Mouse (Mus musculus): ENCODE measurements around the gene Bfsp1. TPM values are rescaled to one million over a fixed set of nuclear protein-coding genes. Genes with fewer than 3 reads are reported as not detected.

The Bfsp1 gene
- polyA plus RNA-seq (2012; ENCODE audit: insufficient read depth, insufficient read length, missing spikeins): not detected in 2 replicates

GRCm38 (mm10) chr2:143862484-143863231, at the start of gene Bfsp1:
Gene Bfsp1 (minus strand): TSS chr2:143863173.
- Histone ChIP-seq H3K4me1 (ENCODE audit: control insufficient read depth, insufficient read depth, low read length) (no peaks in the 10 kb centered on the region), H3K4me3 (ENCODE audit: insufficient read depth, low read length) (peak within 1 kb of the TSS; percentile 20; the same call in 1 of the 2 replicates), H3K27ac (ENCODE audit: insufficient read depth, low read depth, low read length) (no peak within 1 kb of the TSS)
- TF ChIP-seq POLR2A (IDR thresholded peaks at IDR 0.05; ENCODE audit: borderline replicate concordance, low read depth, low read length) (no peak), CTCF (IDR thresholded peaks at IDR 0.05; ENCODE audit: low read depth, low read length) (no peak)

GRCm38 (mm10) chr2:143912199-143912598, 49.2 kb upstream of the Bfsp1 start:
- H3K27ac ChIP-seq (ENCODE audit: insufficient read depth, low read depth, low read length): no peak overlapping the region
- TF ChIP-seq POLR2A (IDR thresholded peaks at IDR 0.05; ENCODE audit: borderline replicate concordance, low read depth, low read length) (no peak), CTCF (IDR thresholded peaks at IDR 0.05; ENCODE audit: low read depth, low read length) (no peak)
- H3K4me1 ChIP-seq (ENCODE audit: control insufficient read depth, insufficient read depth, low read length): peaks cover 11% of the 10 kb centered on the region
- no peak overlapping the region for H3K4me3 ChIP-seq (ENCODE audit: insufficient read depth, low read length)

GRCm38 (mm10) chr2:143909230-143909629, 46.3 kb upstream of the Bfsp1 start:
- peaks cover 12% of the 10 kb centered on the region for H3K4me1 ChIP-seq (ENCODE audit: control insufficient read depth, insufficient read depth, low read length)
- H3K27ac ChIP-seq (ENCODE audit: insufficient read depth, low read depth, low read length): no peak overlapping the region
- H3K4me3 ChIP-seq (ENCODE audit: insufficient read depth, low read length): no peak overlapping the region
- TF ChIP-seq POLR2A (IDR thresholded peaks at IDR 0.05; ENCODE audit: borderline replicate concordance, low read depth, low read length) (no peak), CTCF (IDR thresholded peaks at IDR 0.05; ENCODE audit: low read depth, low read length) (no peak)

GRCm38 (mm10) chr2:143904896-143905295, 41.9 kb upstream of the Bfsp1 start:
- peaks cover 23% of the 10 kb centered on the region for H3K4me1 ChIP-seq (ENCODE audit: control insufficient read depth, insufficient read depth, low read length)
- TF ChIP-seq POLR2A (IDR thresholded peaks at IDR 0.05; ENCODE audit: borderline replicate concordance, low read depth, low read length) (no peak), CTCF (IDR thresholded peaks at IDR 0.05; ENCODE audit: low read depth, low read length) (no peak)
- no peak overlapping the region for H3K27ac ChIP-seq (ENCODE audit: insufficient read depth, low read depth, low read length)
- no peak overlapping the region for H3K4me3 ChIP-seq (ENCODE audit: insufficient read depth, low read length)

GRCm38 (mm10) chr2:143903376-143904045, 40.5 kb upstream of the Bfsp1 start:
- TF ChIP-seq CTCF (IDR thresholded peaks at IDR 0.05; ENCODE audit: low read depth, low read length) (no peak), POLR2A (IDR thresholded peaks at IDR 0.05; ENCODE audit: borderline replicate concordance, low read depth, low read length) (no peak)
- Histone ChIP-seq H3K27ac (ENCODE audit: insufficient read depth, low read depth, low read length) (peak overlapping the region; percentile 35), H3K4me3 (ENCODE audit: insufficient read depth, low read length) (no peak overlapping the region), H3K4me1 (ENCODE audit: control insufficient read depth, insufficient read depth, low read length) (peaks cover 16% of the 10 kb centered on the region)

GRCm38 (mm10) chr2:143900821-143901351, 37.9 kb upstream of the Bfsp1 start:
- Histone ChIP-seq H3K4me1 (ENCODE audit: control insufficient read depth, insufficient read depth, low read length) (peaks cover 16% of the 10 kb centered on the region), H3K27ac (ENCODE audit: insufficient read depth, low read depth, low read length) (no peak overlapping the region), H3K4me3 (ENCODE audit: insufficient read depth, low read length) (no peak overlapping the region)
- TF ChIP-seq POLR2A (IDR thresholded peaks at IDR 0.05; ENCODE audit: borderline replicate concordance, low read depth, low read length) (no peak), CTCF (IDR thresholded peaks at IDR 0.05; ENCODE audit: low read depth, low read length) (no peak)

- no peak for TF ChIP-seq CTCF (IDR thresholded peaks at IDR 0.05; ENCODE audit: low read depth, low read length)
- no peak for TF ChIP-seq POLR2A (IDR thresholded peaks at IDR 0.05; ENCODE audit: borderline replicate concordance, low read depth, low read length)
- H3K4me1 ChIP-seq (ENCODE audit: control insufficient read depth, insufficient read depth, low read length): peaks cover 15% of the 10 kb centered on the region
- no peak overlapping the region for H3K27ac ChIP-seq (ENCODE audit: insufficient read depth, low read depth, low read length)
- no peak overlapping the region for H3K4me3 ChIP-seq (ENCODE audit: insufficient read depth, low read length)
Observed at GRCm38 (mm10) chr2:143899470-143900220, 36.7 kb upstream of the Bfsp1 start.

GRCm38 (mm10) chr2:143891302-143892048, 28.5 kb upstream of the Bfsp1 start:
- TF ChIP-seq CTCF (IDR thresholded peaks at IDR 0.05; ENCODE audit: low read depth, low read length) (no peak), POLR2A (IDR thresholded peaks at IDR 0.05; ENCODE audit: borderline replicate concordance, low read depth, low read length) (no peak)
- Histone ChIP-seq H3K4me3 (ENCODE audit: insufficient read depth, low read length) (no peak overlapping the region), H3K27ac (ENCODE audit: insufficient read depth, low read depth, low read length) (no peak overlapping the region), H3K4me1 (ENCODE audit: control insufficient read depth, insufficient read depth, low read length) (no peaks in the 10 kb centered on the region)
